Mouse (Mus musculus): ENCODE measurements around the gene Cfap36. TPM values are rescaled to one million over a fixed set of nuclear protein-coding genes. Genes with fewer than 3 reads are reported as not detected.

Gene Cfap36
- 10 to 100 TPM; 20.7 to 20.8 TPM for total RNA-seq (2021)

- peak; percentile 93 to 94 for DNase-seq
- intact Hi-C loops (cut with DNase I), result loop anchor here (5.0 to 10.0 kb wide), 2 partner anchors 130 to 448 kb away; partner anchors contain the start of gene Rtn4
Measured at GRCm38 (mm10) chr11:29246883-29247650, at the start of gene Cfap36. TSS of gene Cfap36 (minus strand) at chr11:29247409.

DNA sequence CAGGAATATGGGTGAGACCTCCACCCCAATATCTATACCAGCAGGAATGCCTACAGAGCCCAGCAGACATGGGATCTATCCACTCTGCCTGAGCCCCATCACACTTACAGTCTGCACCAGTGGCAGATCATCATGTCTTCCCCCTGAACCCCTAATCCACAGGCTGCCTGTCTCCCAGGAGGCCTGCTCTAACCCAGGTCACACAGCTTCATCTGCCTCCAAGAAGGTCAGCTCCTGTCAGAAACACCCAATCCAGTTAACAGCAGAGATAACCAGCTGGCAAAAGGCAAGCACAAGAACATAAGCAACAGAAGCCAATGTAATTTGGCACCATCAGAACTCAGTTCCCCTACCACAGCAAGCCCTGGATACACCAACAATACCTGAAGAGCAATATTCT, 40.1 kb upstream of the Cfap36 start:
- intact Hi-C loops (cut with DNase I), result no loop called here
- DNase-seq, result no peak

- DNase-seq, result no peak
- intact Hi-C loops (cut with DNase I), result no loop called here
Measured at GRCm38 (mm10) chr11:29286040-29286439, 38.8 kb upstream of the Cfap36 start.

DNA sequence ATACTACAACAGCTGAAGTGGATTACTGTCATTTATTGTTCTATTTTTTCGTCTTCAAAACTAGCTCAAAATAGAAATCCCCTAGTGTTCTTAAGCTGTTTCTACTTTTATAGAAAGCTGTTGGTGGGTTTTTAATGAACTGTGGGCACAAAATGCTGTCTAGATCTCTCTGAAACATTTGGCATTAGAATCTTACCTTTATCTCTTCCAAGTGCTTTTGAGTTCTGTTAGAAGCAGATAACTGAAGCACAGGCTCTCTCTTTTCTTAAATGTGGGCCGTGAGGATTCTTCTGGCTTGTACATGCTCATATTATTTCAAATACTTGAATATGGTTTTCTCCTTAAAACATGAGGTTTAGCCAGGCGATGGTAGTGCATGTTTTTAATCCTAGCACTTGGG, 27.5 kb upstream of the Cfap36 start:
- no peak for DNase-seq
- intact Hi-C loops (cut with DNase I), result no loop called here

DNA sequence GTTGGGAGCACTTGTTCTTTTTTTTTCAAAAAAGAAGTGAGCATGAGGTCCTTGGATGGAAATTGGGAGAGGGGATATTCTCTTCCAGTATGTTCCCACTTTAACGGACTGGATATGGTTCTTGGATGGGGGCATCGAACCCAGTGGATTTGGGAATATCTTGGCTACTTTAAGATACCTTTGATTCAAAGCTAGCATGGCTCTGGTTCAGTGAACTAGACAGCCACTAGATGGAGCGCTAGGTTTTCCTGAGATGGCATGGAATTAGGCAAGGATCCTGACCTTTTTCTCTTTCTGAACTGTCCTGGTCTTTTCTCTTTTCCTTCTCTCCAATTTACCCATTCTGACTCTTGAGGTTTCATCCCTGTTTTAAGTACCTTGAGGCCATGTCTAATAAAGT, 20.6 kb upstream of the Cfap36 start:
- DNase-seq, result peak; percentile 58 to 80
- intact Hi-C loops (cut with DNase I), result loop anchor here (2.0 to 10.0 kb wide), 3 partner anchors 217 to 617 kb away; no protein-coding TSS in a partner anchor

DNA sequence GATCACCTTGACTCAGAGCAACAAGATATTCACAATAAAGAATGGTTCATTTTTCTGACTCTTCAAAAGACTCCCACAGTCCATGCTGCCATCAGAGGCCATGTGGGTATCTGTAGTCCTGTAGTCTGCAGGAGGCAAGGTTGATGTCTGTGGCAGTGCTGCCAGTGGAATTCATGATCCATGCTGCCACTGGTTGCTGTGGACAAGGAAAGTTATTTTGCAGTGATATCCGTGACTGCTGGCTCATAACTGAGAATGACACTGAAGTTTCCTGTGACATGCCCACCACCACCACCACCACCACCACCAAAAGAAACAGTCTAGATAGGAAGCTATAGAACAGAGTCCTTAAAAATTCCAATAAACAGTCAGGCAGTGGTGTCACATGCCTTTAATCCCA, 7.4 kb upstream of the Cfap36 start:
- DNase-seq, result no peak
- intact Hi-C loops (cut with DNase I), result no loop called here

DNA sequence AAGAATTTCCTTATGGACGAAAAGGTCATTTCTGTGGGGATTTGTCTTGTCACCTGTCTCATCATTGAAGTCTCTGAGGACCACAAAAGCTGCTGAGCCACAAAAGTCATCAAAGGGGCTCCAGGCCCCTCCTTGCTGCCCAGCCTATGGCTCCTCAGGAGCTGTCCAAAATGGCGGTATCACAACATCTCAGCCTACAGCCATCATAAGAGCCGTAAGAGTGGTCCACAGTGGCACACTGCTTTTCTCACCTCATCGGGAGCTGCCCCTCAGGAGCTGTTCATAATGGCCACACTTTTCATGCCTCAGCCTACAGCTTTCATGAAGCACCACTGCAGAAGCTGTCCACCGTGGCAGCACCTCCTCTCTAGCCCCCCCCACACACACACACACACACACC, 1.2 kb upstream of the Cfap36 start:
- DNase-seq, result no peak
- intact Hi-C loops (cut with DNase I), result loop anchor here (5.0 to 10.0 kb wide), 2 partner anchors 129 to 446 kb away; partner anchors contain the start of gene Rtn4

DNA sequence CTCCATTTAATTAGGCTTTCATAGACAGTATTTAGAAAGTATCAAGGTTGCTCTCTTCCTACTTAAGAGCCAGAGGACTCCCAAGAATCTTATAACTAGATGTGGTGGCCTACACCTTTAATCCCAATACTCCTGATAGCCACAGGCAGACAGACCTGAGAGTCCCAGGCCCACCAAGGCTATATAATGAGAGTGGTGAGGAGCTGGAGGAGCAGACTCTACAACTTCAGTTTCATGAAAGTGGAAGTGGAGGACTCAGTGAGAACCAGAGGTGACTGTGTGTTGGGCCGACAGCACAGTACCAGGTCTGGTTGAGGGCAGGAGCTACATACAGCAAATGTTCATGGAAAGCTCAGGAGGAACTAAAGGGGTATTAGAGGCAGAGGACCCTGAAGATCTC, 516 bp upstream of the Cfap36 start:
- intact Hi-C loops (cut with DNase I), result loop anchor here (5.0 to 10.0 kb wide), 2 partner anchors 130 to 447 kb away; partner anchors contain the start of gene Rtn4
- DNase-seq, result peak in 1 of 2 experiments; percentile 13

GRCm38 (mm10) chr11:29245988-29246387, 1.2 kb downstream of the Cfap36 start:
- intact Hi-C loops (cut with DNase I), result loop anchor here (5.0 to 10.0 kb wide), 2 partner anchors 131 to 449 kb away; partner anchors contain the start of gene Rtn4
- DNase-seq, result no peak

DNA sequence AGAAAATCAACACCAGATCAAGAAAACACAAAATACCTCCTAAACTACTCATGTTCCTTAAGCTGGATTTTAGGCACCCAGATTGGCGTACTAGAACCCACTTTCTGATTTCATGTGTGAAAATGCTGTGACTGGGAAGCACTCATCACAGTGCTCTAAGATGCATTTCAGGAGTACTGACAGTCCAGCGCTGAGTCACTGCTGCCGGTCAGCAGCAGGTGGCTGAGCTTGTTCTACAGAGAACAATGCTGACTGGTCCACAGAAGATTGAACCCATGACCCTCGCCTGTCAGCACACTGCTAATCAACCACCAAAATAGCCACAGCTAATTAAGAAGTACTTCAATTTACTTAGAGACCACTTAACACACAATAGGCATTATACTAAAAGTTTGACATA, 5.2 kb downstream of the Cfap36 start:
- intact Hi-C loops (cut with DNase I), result loop anchor here (10.0 kb wide), 1 partner anchor 453 kb away; the partner anchor contains the start of gene Rtn4
- no peak for DNase-seq

GRCm38 (mm10) chr11:29239353-29239752, 7.9 kb downstream of the Cfap36 start:
- DNase-seq, result no peak
- intact Hi-C loops (cut with DNase I), result no loop called here

GRCm38 (mm10) chr11:29238551-29238950, 8.7 kb downstream of the Cfap36 start:
- intact Hi-C loops (cut with DNase I), result no loop called here
- DNase-seq, result no peak

- DNase-seq, result no peak
- intact Hi-C loops (cut with DNase I), result no loop called here
Measured at GRCm38 (mm10) chr11:29238047-29238446, 9.2 kb downstream of the Cfap36 start.

DNA sequence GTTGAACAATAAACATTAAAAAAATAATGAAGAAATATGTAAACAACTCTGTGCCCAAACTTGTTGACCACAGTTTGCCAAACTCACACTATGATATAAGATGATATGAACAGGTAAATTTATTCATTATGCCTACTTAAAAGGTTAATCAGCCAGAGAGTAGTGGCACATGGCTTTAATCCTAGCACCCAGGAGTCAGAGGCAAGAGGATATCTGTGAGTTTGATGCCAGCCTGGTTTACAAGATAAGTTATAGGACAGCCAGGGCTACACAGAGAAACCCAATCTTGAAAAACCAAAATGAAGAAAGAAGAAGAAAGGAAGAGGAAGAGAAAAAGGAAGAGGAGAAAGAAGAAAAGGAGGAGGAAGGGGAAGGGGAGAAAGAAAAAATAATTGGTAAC, 9.8 kb downstream of the Cfap36 start:
- intact Hi-C loops (cut with DNase I), result no loop called here
- DNase-seq, result no peak

- intact Hi-C loops (cut with DNase I), result no loop called here
Measured at GRCm38 (mm10) chr11:29233569-29233968, 13.6 kb downstream of the Cfap36 start.

DNA sequence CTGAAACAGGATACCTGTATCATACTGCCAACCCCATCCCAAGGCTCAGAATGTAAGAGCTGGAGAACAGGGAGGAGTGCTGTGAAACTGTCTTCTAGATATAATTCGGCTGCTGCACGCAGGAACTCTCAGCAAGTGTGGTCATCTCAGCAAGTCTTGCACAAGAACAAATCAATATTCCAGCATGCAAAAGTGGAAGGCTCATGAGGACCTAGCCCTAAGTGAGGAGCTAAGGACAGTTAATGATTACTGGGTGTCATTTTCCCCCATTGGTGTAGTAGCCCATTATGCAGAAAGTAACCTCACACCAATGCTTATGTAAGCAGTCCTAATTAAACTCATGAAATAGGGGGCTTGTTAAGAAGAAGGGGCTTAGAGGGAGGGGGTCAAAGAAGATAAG, 18.3 kb downstream of the Cfap36 start:
- no peak for DNase-seq
- intact Hi-C loops (cut with DNase I), result no loop called here

More at GRCm38 (mm10) chr11:29233569-29233968, 13.6 kb downstream of the Cfap36 start:
- DNase-seq, result no peak

- DNase-seq, result no peak
- intact Hi-C loops (cut with DNase I), result no loop called here
Measured at GRCm38 (mm10) chr11:29224754-29225153, 22.5 kb downstream of the Cfap36 start.

DNA sequence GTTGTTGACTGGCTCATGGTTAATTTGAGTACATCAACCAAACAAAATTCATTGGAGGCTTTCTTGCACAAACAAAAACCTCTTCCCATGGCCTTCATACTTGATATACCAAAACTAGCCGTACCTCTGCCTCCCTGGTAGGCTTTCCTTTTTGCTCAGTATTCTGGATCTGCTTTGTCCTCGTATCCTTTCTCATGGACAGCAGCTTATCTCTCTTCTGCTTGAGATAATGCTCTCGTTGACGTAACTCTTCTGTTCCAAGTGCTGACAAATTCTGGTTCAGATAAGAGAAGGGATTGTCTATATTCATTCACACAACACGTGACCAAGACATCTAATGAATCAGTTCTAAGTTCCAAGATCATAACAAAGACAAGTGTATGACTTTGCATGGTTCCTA, 24.9 kb downstream of the Cfap36 start:
- intact Hi-C loops (cut with DNase I), result no loop called here
- no peak for DNase-seq

DNA sequence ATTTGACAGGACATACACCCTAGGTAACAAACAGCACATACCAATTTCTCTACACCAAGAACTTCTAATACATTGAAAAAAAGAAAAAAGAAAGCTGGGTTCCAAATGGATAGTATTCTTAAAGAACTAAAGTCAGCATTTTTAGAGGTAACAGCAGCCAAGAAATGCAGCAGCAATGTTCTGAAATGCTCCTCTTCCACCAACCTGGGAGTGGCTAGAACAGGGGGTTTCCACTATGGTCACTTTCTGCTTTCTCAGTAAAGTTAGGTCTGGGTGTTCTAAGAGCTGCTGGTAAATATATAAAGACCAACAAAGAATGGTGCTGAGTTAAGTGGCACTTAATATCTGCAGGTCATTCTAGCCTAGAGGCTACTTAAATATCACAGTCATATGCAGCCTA, 28.2 kb downstream of the Cfap36 start:
- intact Hi-C loops (cut with DNase I), result no loop called here
- DNase-seq, result no peak

DNA sequence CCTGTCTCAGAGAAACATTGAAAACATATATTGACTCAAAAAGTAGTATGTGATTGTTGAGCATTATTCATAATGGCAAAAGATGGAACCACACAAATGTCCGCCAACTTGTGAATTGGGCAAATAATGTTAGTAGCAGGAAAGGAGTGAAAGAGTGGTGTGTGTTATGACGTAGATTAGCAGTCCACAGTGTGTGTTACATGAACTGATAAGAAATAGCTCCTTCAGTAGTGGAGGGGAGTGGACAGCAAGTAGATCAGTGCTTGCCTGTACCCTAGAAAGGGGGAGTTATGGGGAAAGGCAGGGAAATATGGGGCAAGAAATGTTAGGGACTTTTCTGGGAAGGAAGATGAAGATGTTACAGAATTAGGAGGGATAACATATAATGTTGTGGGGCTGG, 31.0 kb downstream of the Cfap36 start:
- DNase-seq, result no peak
- intact Hi-C loops (cut with DNase I), result no loop called here

- intact Hi-C loops (cut with DNase I), result no loop called here
Measured at GRCm38 (mm10) chr11:29209774-29210173, 37.4 kb downstream of the Cfap36 start.

GRCm38 (mm10) chr11:29203653-29204052, 43.6 kb downstream of the Cfap36 start:
- no peak for DNase-seq
- intact Hi-C loops (cut with DNase I), result no loop called here

More at GRCm38 (mm10) chr11:29209774-29210173, 37.4 kb downstream of the Cfap36 start:
- no peak for DNase-seq
